Mouse (Mus musculus): ENCODE data around the gene Swap70.

DNA sequence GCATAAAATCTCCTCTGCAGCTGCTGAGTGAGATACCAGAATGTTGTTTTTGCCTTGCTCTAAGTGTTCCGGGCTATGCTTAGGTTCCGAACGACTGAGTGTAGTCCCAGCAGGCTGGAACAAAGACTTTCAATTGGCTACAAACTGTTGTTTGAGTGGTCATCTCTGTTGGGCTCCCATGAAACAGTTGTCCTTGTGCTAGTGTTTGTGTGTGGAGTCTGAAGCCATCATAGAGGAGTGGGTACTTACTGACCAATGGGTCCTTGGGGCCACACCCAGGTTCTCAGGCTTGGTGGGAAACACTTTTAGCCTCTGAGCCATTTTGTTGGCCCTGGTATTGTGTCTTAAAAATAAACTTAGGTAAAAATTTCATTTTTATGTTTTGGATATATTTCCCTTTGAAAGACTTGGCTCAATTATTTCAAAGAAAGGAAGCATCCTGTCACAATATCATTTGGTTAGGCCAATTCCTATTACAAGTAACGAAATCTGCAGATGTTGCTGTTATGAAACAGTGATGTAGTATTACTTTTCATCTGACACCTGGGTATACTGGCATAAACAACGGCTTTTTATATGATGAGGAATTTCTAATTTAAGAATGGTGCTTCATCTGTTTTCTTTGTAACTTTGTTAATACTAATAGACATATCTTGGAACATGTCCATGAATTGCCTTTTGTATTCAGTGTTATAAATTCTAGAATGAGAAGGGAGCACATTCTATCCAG lies 104.0 kb downstream of the Swap70 start:
- TF ChIP-seq POLR2A (IDR thresholded peaks at IDR 0.05; ENCODE audit: extremely low read depth, insufficient read depth, low read length) (no peak), CTCF (IDR thresholded peaks at IDR 0.05; ENCODE audit: extremely low read depth, insufficient read depth, low read length) (no peak)

Data from cortical plate, adult 2 months (tissue).